Mouse (Mus musculus) testis, adult 2 months (tissue): ENCODE results near the gene Mogat2. TPM values are rescaled to one million over a fixed set of nuclear protein-coding genes. Genes with fewer than 3 reads are reported as not detected.
A peak's percentile ranks its signal among the peaks of the same experiment; 100 is the strongest.

ENCODE experiments used
- H3K27ac ChIP-seq: fragments of 200-500 bp; 2 replicates; pipeline ENCODE4 v1.5.1; 2012; ENCODE audit warnings: low read depth, low read length; ENCODE audit not compliant: control insufficient read depth, insufficient read depth
- H3K27me3 ChIP-seq: fragments of 200-500 bp; 2 replicates; pipeline ENCODE4 v1.6.1; 2012; ENCODE audit warnings: mild to moderate bottlenecking, low read length, moderate library complexity; ENCODE audit not compliant: control insufficient read depth, insufficient read depth
- H3K36me3 ChIP-seq: fragments of 200-500 bp; 2 replicates; pipeline ENCODE4 v1.6.1; 2012; ENCODE audit warnings: mild to moderate bottlenecking, low read length; ENCODE audit not compliant: control insufficient read depth, insufficient read depth
- H3K4me1 ChIP-seq: fragments of 200-500 bp; 2 replicates; pipeline ENCODE4 v1.6.1; 2012; ENCODE audit warnings: low read length; ENCODE audit not compliant: control insufficient read depth, insufficient read depth
- H3K4me3 ChIP-seq: fragments of 200-500 bp; 2 replicates; pipeline ENCODE4 v1.5.1; 2012; ENCODE audit warnings: low read depth, mild to moderate bottlenecking, low read length, moderate library complexity, mixed read lengths; ENCODE audit not compliant: control insufficient read depth
- CTCF ChIP-seq: fragments of 200-500 bp; IDR thresholded peaks from 2 replicates; pipeline ENCODE4 v1.5.1; 2012; ENCODE audit warnings: low read depth, mild to moderate bottlenecking, inconsistent platforms, low read length, moderate library complexity; ENCODE audit not compliant: control insufficient read depth, insufficient read depth, insufficient replicate concordance
- POLR2A ChIP-seq: fragments of 200-500 bp; IDR thresholded peaks from 2 replicates; pipeline ENCODE4 v1.6.1; 2012; ENCODE audit warnings: low read depth, mild to moderate bottlenecking, inconsistent platforms, low read length, moderate library complexity; ENCODE audit not compliant: control insufficient read depth
- polyA plus RNA-seq: library from polyadenylated mRNA; depleted of rRNA; stranded (reverse); fragments of >200 nt; gene quantifications from 2 replicates; pipeline ENCODE4 v1.2.3, GENCODE M21; 2012

The Mogat2 gene
- polyA plus RNA-seq, 1 experiment = not detected

DNA sequence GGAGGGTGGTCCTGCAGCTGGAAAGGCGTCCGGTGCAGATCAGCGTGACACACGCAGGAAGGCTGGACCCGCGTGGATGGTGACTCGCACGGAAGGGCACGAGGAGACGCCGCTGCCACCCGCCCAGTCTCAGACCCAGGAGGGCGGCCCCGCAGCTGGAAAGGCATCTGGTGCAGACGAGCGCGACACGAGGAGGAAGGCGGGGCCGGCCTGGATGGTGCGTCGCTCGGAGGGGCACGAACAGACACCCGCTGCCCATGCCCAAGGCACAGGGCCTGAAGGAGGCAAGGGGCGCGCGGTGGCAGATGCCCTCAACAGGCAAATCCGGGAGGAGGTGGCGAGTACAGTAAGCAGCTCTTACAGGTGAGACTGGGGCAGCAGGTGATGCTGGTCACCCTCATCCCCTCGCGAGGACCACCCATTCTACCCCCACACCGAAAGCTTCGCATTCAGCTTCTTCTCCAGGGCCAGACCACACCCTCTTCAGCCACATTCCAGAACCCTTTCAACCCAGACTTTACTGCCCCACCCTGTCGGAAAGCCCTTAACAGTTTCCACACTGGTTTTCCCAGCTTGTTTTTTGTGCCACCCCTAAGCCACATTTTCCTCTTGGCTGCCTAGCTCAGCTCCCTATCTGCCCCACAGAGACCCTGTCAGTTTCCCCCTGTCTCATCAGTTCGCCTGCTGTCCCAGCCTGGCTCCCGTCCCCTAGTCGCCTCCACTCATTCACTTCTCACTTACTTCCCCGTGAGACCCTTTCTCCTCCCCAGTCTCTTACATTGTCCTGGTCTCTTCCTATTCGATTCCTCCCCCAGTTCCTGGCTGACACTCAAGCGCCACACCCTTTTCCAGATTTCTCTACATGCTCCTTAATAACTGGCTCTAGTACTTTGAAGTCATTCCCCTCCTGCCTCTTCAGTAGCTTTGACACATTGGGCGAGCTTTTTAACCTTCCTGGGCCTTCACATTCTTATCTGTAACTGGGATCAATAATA, 30.8 kb upstream of the Mogat2 start:
- H3K27ac ChIP-seq = no peak overlapping the region
- no peaks in the 10 kb centered on the region for H3K36me3 ChIP-seq
- H3K4me1 ChIP-seq = peaks cover 27% of the 10 kb centered on the region
- TF ChIP-seq CTCF = no peak
- no peak for TF ChIP-seq POLR2A
- H3K27me3 ChIP-seq = no peaks in the 10 kb centered on the region; the same call in 1 of the 2 replicates
- peak overlapping the region; percentile 90 for H3K4me3 ChIP-seq

DNA sequence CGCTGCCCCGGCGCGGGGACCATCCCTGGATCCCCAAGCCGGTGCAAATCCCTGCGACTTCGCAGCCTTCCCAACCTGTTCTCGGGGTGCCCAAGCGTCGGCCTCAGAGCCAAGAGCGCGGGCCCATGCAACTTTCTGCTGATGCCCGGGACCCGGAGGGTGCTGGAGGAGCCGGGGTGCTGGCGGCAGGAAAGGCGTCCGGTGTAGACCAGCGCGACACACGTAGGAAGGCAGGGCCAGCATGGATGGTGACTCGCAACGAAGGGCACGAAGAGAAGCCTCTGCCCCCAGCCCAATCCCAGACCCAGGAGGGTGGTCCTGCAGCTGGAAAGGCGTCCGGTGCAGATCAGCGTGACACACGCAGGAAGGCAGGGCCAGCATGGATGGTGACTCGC, 30.1 kb upstream of the Mogat2 start:
- H3K4me3 ChIP-seq = peak overlapping the region; percentile 90
- TF ChIP-seq POLR2A (no peak), CTCF (no peak)
- H3K27ac ChIP-seq = no peak overlapping the region; the same call in 1 of the 2 replicates
- H3K4me1 ChIP-seq = peaks cover 27% of the 10 kb centered on the region
- no peaks in the 10 kb centered on the region; the same call in 1 of the 2 replicates for H3K27me3 ChIP-seq
- H3K36me3 ChIP-seq = no peaks in the 10 kb centered on the region

DNA sequence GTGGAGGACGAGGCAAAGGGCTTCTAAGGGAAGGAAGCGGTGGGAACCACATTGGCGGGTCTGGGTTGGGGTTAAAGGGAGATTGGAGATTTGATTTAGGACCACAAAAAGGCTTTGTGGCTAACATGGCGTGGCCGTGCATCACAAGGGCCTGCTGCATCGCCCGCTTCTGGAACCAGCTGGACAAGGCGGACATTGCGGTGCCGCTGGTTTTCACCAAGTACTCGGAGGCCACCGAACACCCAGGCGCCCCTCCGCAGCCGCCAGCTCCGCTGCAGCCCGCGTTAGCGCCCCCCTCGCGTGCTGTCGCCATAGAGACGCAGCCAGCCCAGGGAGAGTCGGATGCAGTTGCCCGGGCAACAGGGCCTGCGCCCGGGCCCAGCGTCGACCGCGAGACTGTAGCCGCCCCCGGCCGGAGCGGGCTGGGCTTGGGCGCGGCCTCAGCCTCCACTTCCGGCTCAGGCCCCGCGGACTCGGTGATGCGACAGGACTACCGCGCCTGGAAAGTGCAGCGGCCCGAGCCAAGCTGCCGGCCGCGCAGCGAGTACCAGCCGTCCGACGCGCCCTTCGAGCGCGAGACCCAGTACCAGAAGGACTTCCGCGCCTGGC, 29.6 kb upstream of the Mogat2 start:
- no peak overlapping the region; the same call in 1 of the 2 replicates for H3K27ac ChIP-seq

DNA sequence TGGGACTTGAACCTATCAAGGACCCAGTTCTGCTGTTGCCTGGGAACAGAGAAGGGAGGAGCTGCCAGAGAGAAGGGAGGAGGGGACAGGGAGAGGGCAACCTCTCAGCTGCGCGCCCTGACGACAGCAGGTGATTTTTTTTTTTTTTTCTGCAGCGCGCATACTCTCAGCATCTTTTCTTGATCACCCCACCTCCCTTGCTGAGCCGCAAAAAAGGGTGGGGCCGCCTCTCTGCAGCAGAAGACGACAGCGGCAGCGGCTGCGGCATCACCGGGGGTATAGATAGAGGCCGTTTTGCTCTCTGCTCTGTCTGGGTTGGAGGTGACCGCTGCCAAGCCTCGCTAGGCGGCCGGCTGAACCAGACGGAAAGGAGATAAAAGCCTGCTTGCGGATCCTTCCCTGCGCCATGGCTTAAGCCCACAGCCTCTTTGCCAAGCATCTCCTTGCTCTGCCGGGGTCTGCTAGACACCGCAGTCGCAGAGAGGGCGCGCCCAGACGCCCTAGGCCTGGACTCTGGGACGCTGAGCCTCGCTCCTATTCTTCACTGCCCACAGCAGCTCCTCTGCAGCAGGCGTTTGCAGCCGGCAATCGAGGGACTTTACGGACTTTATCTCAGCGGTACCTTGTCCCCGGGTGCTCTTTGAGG, 29.0 kb upstream of the Mogat2 start, which contains the start of gene Map6:
Gene Map6, plus strand, starts transcription at position 197 of the 646 bp plus-strand sequence.
- Histone ChIP-seq H3K4me1 (peaks cover 27% of the 10 kb centered on the region), H3K27ac (no peak within 1 kb of the TSS; the same call in 1 of the 2 replicates), H3K4me3 (peak within 1 kb of the TSS; percentile 90), H3K27me3 (no peaks in the 10 kb centered on the region; the same call in 1 of the 2 replicates), H3K36me3 (no peaks in the 10 kb centered on the region)
- no peak for TF ChIP-seq POLR2A
- no peak for TF ChIP-seq CTCF

More for the DNA sequence above, 29.6 kb upstream of the Mogat2 start:
- Histone ChIP-seq H3K27me3 (no peaks in the 10 kb centered on the region; the same call in 1 of the 2 replicates), H3K4me3 (peak overlapping the region; percentile 90), H3K4me1 (peaks cover 27% of the 10 kb centered on the region), H3K36me3 (no peaks in the 10 kb centered on the region)
- no peak for TF ChIP-seq CTCF
- no peak for TF ChIP-seq POLR2A

DNA sequence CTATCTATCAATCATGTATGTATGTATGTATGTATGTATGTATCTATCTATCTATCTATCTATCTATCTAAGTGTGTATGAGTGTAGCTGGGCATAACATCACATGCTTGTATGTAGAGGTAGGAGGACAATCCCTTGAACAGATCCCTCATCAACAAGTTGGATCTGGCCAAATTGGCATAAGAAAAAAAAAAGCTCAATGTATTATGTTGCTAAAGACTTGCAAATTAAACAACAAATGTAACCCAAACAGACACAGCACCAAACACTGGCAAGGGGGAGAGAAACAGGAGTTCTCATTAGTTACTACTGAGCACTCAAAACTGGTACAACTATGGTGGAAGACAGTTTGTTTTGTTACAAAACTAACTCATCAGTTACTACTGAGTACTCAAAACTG, 26.2 kb upstream of the Mogat2 start:
- no peak overlapping the region for H3K27ac ChIP-seq
- H3K36me3 ChIP-seq = no peaks in the 10 kb centered on the region
- no peak overlapping the region for H3K4me3 ChIP-seq
- H3K27me3 ChIP-seq = no peaks in the 10 kb centered on the region; the same call in 1 of the 2 replicates
- TF ChIP-seq CTCF (no peak), POLR2A (no peak)
- H3K4me1 ChIP-seq = peaks cover 24% of the 10 kb centered on the region

DNA sequence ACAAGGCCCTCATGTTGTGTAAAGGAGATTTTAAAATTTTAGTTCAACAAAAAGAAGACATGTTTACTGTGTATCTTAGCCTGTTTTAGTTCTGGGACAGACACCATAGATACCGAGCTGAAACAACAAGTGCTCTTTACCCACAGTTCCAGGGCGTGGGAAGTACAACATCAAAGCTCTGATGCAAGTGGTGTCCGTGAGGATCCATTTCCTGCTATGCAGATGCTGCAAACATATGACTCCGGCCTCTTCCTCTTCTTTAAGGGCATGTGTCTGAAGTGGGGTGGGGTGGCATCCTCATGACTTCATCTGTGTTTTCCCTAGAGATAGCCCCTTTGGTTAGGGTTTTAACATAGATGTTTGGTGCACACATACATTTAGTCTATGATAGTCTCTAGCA, 25.1 kb upstream of the Mogat2 start:
- Histone ChIP-seq H3K4me3 (no peak overlapping the region), H3K27ac (no peak overlapping the region), H3K27me3 (no peaks in the 10 kb centered on the region; the same call in 1 of the 2 replicates), H3K4me1 (peaks cover 13% of the 10 kb centered on the region), H3K36me3 (no peaks in the 10 kb centered on the region)
- TF ChIP-seq CTCF (no peak), POLR2A (no peak)
